Mouse (Mus musculus): Measurements from ENCODE around the gene Ckap2. TPM values are rescaled to one million over a fixed set of nuclear protein-coding genes. Genes with fewer than 3 reads are reported as not detected.
"Not testable (repeated sequence)": the region's sequence is repeated elsewhere in the genome, so short reads cannot be mapped to it uniquely, and the experiment has no call there.

Gene Ckap2
- polyA plus RNA-seq, 1 experiment from 2014 or later, result 2.6 TPM

- H3K4me3 ChIP-seq (ENCODE audit: inconsistent target), result no peak overlapping the region
- no peaks in the 10 kb centered on the region for H3K79me2 ChIP-seq (ENCODE audit: inconsistent target)
- H3K27ac ChIP-seq, result no peak overlapping the region
- no peaks in the 10 kb centered on the region for H3K36me3 ChIP-seq (ENCODE audit: inconsistent target)
- 98% methylated on average over 5 of the region's 5 CpGs for WGBS (ENCODE audit: missing documents)
Measured at GRCm38 (mm10) chr8:22169167-22169566, 16.5 kb downstream of the Ckap2 start.

- Histone ChIP-seq H3K27ac (no peak within 1 kb of the TSS), H3K79me2 (ENCODE audit: inconsistent target) (no peaks in the 10 kb centered on the region), H3K4me3 (ENCODE audit: inconsistent target) (peak within 1 kb of the TSS; percentile 38), H3K36me3 (ENCODE audit: inconsistent target) (no peaks in the 10 kb centered on the region)
- WGBS (ENCODE audit: missing documents), result under 1% methylated on average over 31 of the region's 43 CpGs
Measured at GRCm38 (mm10) chr8:22166080-22166603, 19.5 kb downstream of the Ckap2 start, which contains the start of gene Nek3. Gene Nek3, minus strand, starts transcription at chr8:22166435.

GRCm38 (mm10) chr8:22165251-22166079 is 20.2 kb downstream of the Ckap2 start:
- Histone ChIP-seq H3K36me3 (ENCODE audit: inconsistent target) (no peaks in the 10 kb centered on the region), H3K79me2 (ENCODE audit: inconsistent target) (no peaks in the 10 kb centered on the region), H3K27ac (no peak overlapping the region), H3K4me3 (ENCODE audit: inconsistent target) (peak overlapping the region; percentile 38)
- WGBS (ENCODE audit: missing documents), result 55% methylated on average over 10 of the region's 10 CpGs

GRCm38 (mm10) chr8:22164431-22164830 is 21.2 kb downstream of the Ckap2 start:
- Histone ChIP-seq H3K79me2 (ENCODE audit: inconsistent target) (no peaks in the 10 kb centered on the region), H3K27ac (no peak overlapping the region), H3K36me3 (ENCODE audit: inconsistent target) (no peaks in the 10 kb centered on the region), H3K4me3 (ENCODE audit: inconsistent target) (no peak overlapping the region)
- WGBS (ENCODE audit: missing documents), result 96% methylated on average over 10 of the region's 10 CpGs

GRCm38 (mm10) chr8:22162206-22162605 is 23.4 kb downstream of the Ckap2 start:
- WGBS (ENCODE audit: missing documents), result 93% methylated on average over 8 of the region's 8 CpGs
- H3K27ac ChIP-seq, result no peak overlapping the region
- no peaks in the 10 kb centered on the region for H3K79me2 ChIP-seq (ENCODE audit: inconsistent target)
- H3K4me3 ChIP-seq (ENCODE audit: inconsistent target), result no peak overlapping the region
- no peaks in the 10 kb centered on the region for H3K36me3 ChIP-seq (ENCODE audit: inconsistent target)

- Histone ChIP-seq H3K79me2 (ENCODE audit: inconsistent target) (no peaks in the 10 kb centered on the region), H3K4me3 (ENCODE audit: inconsistent target) (no peak overlapping the region), H3K36me3 (ENCODE audit: inconsistent target) (no peaks in the 10 kb centered on the region), H3K27ac (no peak overlapping the region)
- WGBS (ENCODE audit: missing documents), result 98% methylated on average over 3 of the region's 3 CpGs
Measured at GRCm38 (mm10) chr8:22150345-22150663, 35.3 kb downstream of the Ckap2 start.

GRCm38 (mm10) chr8:22149643-22150344 is 35.8 kb downstream of the Ckap2 start:
- WGBS (ENCODE audit: missing documents), result 93% methylated on average over 11 of the region's 11 CpGs
- no peaks in the 10 kb centered on the region for H3K79me2 ChIP-seq (ENCODE audit: inconsistent target)
- no peaks in the 10 kb centered on the region for H3K36me3 ChIP-seq (ENCODE audit: inconsistent target)
- no peak overlapping the region for H3K27ac ChIP-seq
- H3K4me3 ChIP-seq (ENCODE audit: inconsistent target), result no peak overlapping the region

- Histone ChIP-seq H3K27ac (no peak overlapping the region), H3K36me3 (ENCODE audit: inconsistent target) (no peaks in the 10 kb centered on the region), H3K4me3 (ENCODE audit: inconsistent target) (no peak overlapping the region), H3K79me2 (ENCODE audit: inconsistent target) (no peaks in the 10 kb centered on the region)
- 97% methylated on average over 7 of the region's 7 CpGs for WGBS (ENCODE audit: missing documents)
Measured at GRCm38 (mm10) chr8:22148367-22148740, 37.3 kb downstream of the Ckap2 start.

- Histone ChIP-seq H3K79me2 (ENCODE audit: inconsistent target) (no peaks in the 10 kb centered on the region), H3K27ac (no peak overlapping the region), H3K4me3 (ENCODE audit: inconsistent target) (no peak overlapping the region), H3K36me3 (ENCODE audit: inconsistent target) (no peaks in the 10 kb centered on the region)
- 79% methylated on average over 9 of the region's 9 CpGs for WGBS (ENCODE audit: missing documents)
Measured at GRCm38 (mm10) chr8:22147706-22148366, 37.8 kb downstream of the Ckap2 start.

GRCm38 (mm10) chr8:22145831-22146230 is 39.8 kb downstream of the Ckap2 start:
- Histone ChIP-seq H3K36me3 (ENCODE audit: inconsistent target) (no peaks in the 10 kb centered on the region), H3K79me2 (ENCODE audit: inconsistent target) (no peaks in the 10 kb centered on the region), H3K4me3 (ENCODE audit: inconsistent target) (no peak overlapping the region), H3K27ac (no peak overlapping the region)
- 97% methylated on average over 6 of the region's 6 CpGs for WGBS (ENCODE audit: missing documents)

- Histone ChIP-seq H3K36me3 (ENCODE audit: inconsistent target) (no peaks in the 10 kb centered on the region), H3K79me2 (ENCODE audit: inconsistent target) (no peaks in the 10 kb centered on the region), H3K27ac (no peak overlapping the region), H3K4me3 (ENCODE audit: inconsistent target) (no peak overlapping the region)
- 91% methylated on average over 1 of the region's 1 CpGs for WGBS (ENCODE audit: missing documents)
Measured at GRCm38 (mm10) chr8:22143764-22144491, 41.7 kb downstream of the Ckap2 start.

- Histone ChIP-seq H3K27ac (no peak overlapping the region), H3K36me3 (ENCODE audit: inconsistent target) (no peaks in the 10 kb centered on the region), H3K79me2 (ENCODE audit: inconsistent target) (no peaks in the 10 kb centered on the region), H3K4me3 (ENCODE audit: inconsistent target) (no peak overlapping the region)
- WGBS (ENCODE audit: missing documents), result 92% methylated on average over 4 of the region's 4 CpGs
Measured at GRCm38 (mm10) chr8:22142592-22142991, 43.0 kb downstream of the Ckap2 start.

- no peaks in the 10 kb centered on the region for H3K36me3 ChIP-seq (ENCODE audit: inconsistent target)
- no peak overlapping the region for H3K4me3 ChIP-seq (ENCODE audit: inconsistent target)
- no peaks in the 10 kb centered on the region for H3K79me2 ChIP-seq (ENCODE audit: inconsistent target)
- whole genome bisulfite sequencing (ENCODE audit: missing documents), result 96% methylated on average over 4 of the region's 4 CpGs
- H3K27ac ChIP-seq, result no peak overlapping the region
Measured at GRCm38 (mm10) chr8:22141836-22142385, 43.7 kb downstream of the Ckap2 start.

- not testable (repeated sequence) for H3K36me3 ChIP-seq (ENCODE audit: inconsistent target); H3K4me3 ChIP-seq (ENCODE audit: inconsistent target); H3K79me2 ChIP-seq (ENCODE audit: inconsistent target); H3K27ac ChIP-seq
- WGBS (ENCODE audit: missing documents), result 97% methylated on average over 9 of the region's 9 CpGs
Measured at GRCm38 (mm10) chr8:22136462-22136861, 49.2 kb downstream of the Ckap2 start.
